Mouse (Mus musculus) kidney, embryonic 14.5 days (tissue): ENCODE results near the gene Dnajc22. TPM values are rescaled to one million over a fixed set of nuclear protein-coding genes. Genes with fewer than 3 reads are reported as not detected.

ENCODE experiments used
- ATAC-seq: fragments of 200-750 bp; cut with Nextera tagmentation; 2 replicates; pipeline ENCODE4 v1.8.0; 2017; ENCODE audit warnings: moderate number of reproducible peaks, mild to moderate bottlenecking, moderate TSS enrichment, moderate library complexity; ENCODE audit not compliant: low FRiP score, low TSS enrichment
- H3K27ac ChIP-seq: fragments of 300-500 bp; sonication (generic); 2 replicates; pipeline ENCODE4 v1.5.1; 2014; ENCODE audit warnings: low read depth, mild to moderate bottlenecking, low read length, moderate library complexity, mixed read lengths
- H3K27me3 ChIP-seq: fragments of 300-500 bp; sonication (generic); 2 replicates; pipeline ENCODE4 v1.6.1; 2014; ENCODE audit warnings: mild to moderate bottlenecking, low read length; ENCODE audit not compliant: control insufficient read depth, insufficient read depth
- H3K36me3 ChIP-seq: fragments of 300-500 bp; sonication (generic); 2 replicates; pipeline ENCODE4 v1.6.1; 2014; ENCODE audit warnings: low read length, mixed read lengths; ENCODE audit not compliant: control insufficient read depth, insufficient read depth
- H3K4me1 ChIP-seq: fragments of 300-500 bp; sonication (generic); 2 replicates; pipeline ENCODE4 v1.6.1; 2014; ENCODE audit warnings: low read length, mixed read lengths; ENCODE audit not compliant: control insufficient read depth, insufficient read depth
- H3K4me2 ChIP-seq: fragments of 300-500 bp; sonication (generic); replicated peaks from 2 replicates; pipeline ENCODE4 v1.6.1; 2014; ENCODE audit warnings: low read depth, mild to moderate bottlenecking, low read length
- H3K4me3 ChIP-seq: fragments of 300-500 bp; sonication (generic); 2 replicates; pipeline ENCODE4 v1.5.1; 2014; ENCODE audit warnings: mild to moderate bottlenecking, low read length
- H3K9ac ChIP-seq: fragments of 300-500 bp; sonication (generic); 2 replicates; pipeline ENCODE4 v1.6.1; 2014; ENCODE audit warnings: low read depth, mild to moderate bottlenecking, low read length, moderate library complexity
- H3K9me3 ChIP-seq: fragments of 300-500 bp; sonication (generic); 2 replicates; pipeline ENCODE4 v1.6.1; 2016; ENCODE audit warnings: low read length; ENCODE audit not compliant: control insufficient read depth
- WGBS: fragments of 180-500 bp; shearing (Covaris S2); extraction: QIAGEN DNeasy Blood & Tissue Kit; methylation state at CpG from one replicate; pipeline ENCODE4 v1.1.7; 2014; 5-methylcytosine and 5-hydroxymethylcytosine counted together
- polyA plus RNA-seq: library from polyadenylated mRNA; unstranded; fragments of >200 nt; fragmentation: Nextera tagmentation; extraction: Ambion mirVana; gene quantifications from 2 replicates; pipeline ENCODE4 v1.2.1, GENCODE M21; 2014

The Dnajc22 gene
- polyA plus RNA-seq, 1 experiment from 2014 or later, result 7.1 TPM

DNA sequence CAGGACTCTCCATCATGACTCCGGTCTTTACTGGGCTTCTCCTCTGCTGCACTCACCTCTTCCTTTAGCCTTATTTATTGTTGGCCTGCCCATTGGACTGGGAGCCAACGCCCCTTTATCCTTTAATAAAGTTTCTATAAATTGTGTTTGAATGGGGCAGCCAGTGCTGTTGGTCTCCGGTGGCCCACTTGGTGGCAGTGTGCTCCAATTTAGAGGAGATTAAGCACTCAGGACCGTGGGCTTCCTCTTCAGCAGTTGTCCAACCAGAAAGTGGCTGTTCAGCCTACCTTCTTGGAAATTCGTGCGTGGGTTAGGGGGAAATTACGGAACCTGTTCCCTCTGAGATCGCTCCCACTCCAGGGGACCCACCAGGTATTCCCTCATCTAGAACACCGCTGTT is 9.7 kb upstream of the Dnajc22 start:
- ATAC-seq, result no peak
- 72% methylated on average over 9 of the region's 9 CpGs for WGBS

DNA sequence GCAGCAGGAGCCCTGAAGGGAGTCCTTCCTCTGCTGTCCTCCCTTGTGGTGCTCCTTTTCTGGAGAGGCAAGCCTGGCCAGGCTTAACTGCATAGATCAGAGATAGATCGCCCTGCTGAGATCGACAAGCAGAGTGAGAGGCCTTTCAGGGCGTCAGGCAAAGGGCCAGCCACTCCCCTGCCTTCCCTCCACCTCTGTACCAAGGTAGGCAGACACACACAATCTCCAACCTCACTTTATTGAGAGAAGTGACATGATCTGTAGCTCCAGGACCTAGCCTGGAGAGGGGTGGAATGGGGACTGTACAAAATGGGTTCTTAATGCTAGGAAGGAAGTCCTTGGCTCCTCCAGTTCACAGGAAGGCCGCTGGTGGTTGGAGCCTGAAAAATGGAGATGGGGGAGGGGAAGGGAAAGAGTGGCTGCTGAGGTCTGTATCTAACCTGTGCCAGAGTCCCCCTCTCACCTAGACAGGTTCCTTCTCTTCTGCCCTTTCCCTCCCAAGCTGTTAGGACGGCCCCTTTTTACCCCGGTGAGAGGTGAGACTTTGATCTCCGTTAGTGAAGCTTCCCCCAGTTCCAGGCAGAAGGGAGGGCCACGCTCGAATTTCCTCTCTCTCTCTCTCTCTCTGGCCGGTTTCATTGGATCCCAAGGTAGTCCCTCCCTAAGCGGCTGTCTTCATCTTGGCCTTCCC is 9.0 kb upstream of the Dnajc22 start:
- peak overlapping the region; percentile 33; the same call in 1 of the 2 replicates for H3K4me2 ChIP-seq
- H3K36me3 ChIP-seq, result peaks cover 32% of the 10 kb centered on the region
- peaks cover 7% of the 10 kb centered on the region for H3K4me1 ChIP-seq
- H3K27me3 ChIP-seq, result peaks cover 53% of the 10 kb centered on the region
- no peak overlapping the region for H3K9ac ChIP-seq
- H3K9me3 ChIP-seq, result no peaks in the 10 kb centered on the region
- no peak overlapping the region for H3K27ac ChIP-seq
- ATAC-seq, result no peak
- 4% methylated on average over 11 of the region's 11 CpGs for WGBS
- H3K4me3 ChIP-seq, result no peak overlapping the region

More for the DNA sequence above, 9.7 kb upstream of the Dnajc22 start:
- H3K4me1 ChIP-seq, result no peaks in the 10 kb centered on the region
- no peak overlapping the region for H3K4me3 ChIP-seq
- no peak overlapping the region for H3K27ac ChIP-seq
- H3K9me3 ChIP-seq, result no peaks in the 10 kb centered on the region
- no peak overlapping the region for H3K9ac ChIP-seq
- no peak overlapping the region for H3K4me2 ChIP-seq
- peaks cover 37% of the 10 kb centered on the region for H3K36me3 ChIP-seq
- H3K27me3 ChIP-seq, result peaks cover 46% of the 10 kb centered on the region

DNA sequence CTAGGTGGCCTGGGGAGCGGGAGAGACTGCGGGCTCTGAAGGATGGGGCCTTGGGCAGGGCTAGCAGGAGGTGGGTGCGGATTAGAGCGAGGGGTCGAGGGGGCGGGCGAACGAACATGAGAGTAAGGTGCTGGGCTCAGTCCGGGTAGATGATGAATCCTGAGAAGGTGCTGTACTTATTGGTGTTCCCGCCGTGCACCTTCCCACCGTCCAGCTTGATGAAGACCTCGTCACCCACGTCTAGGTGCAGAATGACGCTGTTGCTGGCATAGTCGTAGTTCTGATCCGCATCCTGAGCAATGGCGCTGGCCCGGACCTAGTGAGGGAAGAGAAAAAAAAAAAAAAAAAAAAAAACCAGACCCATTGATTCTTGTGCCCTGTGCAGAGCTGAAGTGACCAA is 8.4 kb upstream of the Dnajc22 start:
- H3K4me3 ChIP-seq, result no peak overlapping the region
- H3K27ac ChIP-seq, result no peak overlapping the region
- H3K36me3 ChIP-seq, result peaks cover 32% of the 10 kb centered on the region
- H3K27me3 ChIP-seq, result peaks cover 59% of the 10 kb centered on the region
- no peak for ATAC-seq
- no peak overlapping the region for H3K9ac ChIP-seq
- H3K4me1 ChIP-seq, result peaks cover 10% of the 10 kb centered on the region
- WGBS, result 9% methylated on average over 19 of the region's 19 CpGs
- H3K9me3 ChIP-seq, result no peaks in the 10 kb centered on the region
- H3K4me2 ChIP-seq, result peak overlapping the region; percentile 33; the same call in 1 of the 2 replicates

DNA sequence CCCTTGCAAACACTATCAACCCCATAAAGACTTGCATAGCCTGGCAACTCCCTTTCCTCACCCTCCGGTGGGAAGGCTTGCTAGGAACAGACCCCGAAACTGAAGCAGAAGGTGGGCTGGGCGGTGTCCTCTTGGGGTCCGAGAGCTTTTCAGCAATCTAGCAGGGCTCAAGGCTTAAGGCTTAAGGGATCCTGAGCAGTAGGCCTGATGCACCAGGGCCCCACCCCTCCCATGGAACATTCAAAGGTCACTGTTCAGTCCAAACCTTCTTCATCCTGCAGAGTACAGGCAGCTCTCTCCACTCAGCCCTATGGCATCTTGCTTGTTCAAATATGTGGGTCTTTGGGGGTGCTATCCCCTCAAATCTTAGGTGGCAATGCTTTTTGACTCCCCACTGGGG is 7.0 kb upstream of the Dnajc22 start:
- Histone ChIP-seq H3K4me1 (peaks cover 10% of the 10 kb centered on the region), H3K27me3 (peaks cover 71% of the 10 kb centered on the region), H3K36me3 (peaks cover 22% of the 10 kb centered on the region), H3K9me3 (no peaks in the 10 kb centered on the region), H3K9ac (no peak overlapping the region), H3K4me2 (no peak overlapping the region), H3K4me3 (no peak overlapping the region), H3K27ac (no peak overlapping the region)
- WGBS, result 81% methylated on average over 4 of the region's 4 CpGs
- no peak for ATAC-seq

DNA sequence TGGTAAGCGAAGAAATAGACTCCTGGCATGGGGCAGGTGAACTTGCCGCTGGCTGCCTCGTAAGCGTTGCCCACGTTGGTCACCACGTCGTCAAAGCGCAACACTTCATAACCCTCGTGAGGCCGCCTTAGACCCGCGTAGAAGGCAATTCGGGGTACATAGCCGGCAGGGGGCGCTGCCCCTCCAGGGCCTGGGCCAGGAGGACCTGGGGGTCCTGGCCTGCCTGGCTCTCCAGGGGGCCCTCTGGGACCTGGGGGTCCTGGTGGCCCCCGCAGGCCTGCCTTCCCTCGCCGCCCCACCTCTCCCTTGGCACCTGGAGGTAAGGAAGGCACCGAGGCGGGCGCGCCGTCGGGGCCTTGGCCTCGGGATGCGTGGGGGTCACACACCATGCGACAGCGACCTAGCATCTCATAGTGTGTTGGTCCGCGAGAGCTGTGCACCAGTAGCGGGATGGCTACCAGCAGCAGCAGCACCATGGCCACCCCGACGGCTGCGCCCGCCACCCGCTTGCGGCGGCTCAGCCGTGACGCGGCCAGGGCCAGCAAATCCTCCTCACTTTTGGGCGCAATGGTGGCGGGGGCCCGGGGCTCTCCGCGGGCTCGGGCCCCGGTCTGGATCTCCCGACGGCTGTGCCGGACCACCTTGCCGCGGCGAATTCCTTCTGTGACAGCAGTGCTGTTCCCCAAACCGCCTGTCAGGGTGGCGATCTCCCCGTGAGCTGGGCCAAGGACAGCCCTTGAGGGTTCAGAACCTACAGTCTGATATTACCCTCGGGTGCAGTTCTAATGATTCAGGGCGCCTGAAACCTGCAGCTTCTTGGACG is 5.5 kb upstream of the Dnajc22 start, which contains the start of gene C1ql4:
Gene C1ql4 (minus strand): TSS at position 565 of the 823 bp plus-strand sequence.
- peak within 1 kb of the TSS; percentile 24 for H3K4me3 ChIP-seq
- peaks cover 10% of the 10 kb centered on the region for H3K36me3 ChIP-seq
- no peak within 1 kb of the TSS for H3K27ac ChIP-seq
- H3K27me3 ChIP-seq, result peaks cover 79% of the 10 kb centered on the region
- WGBS, result 6% methylated on average over 60 of the region's 60 CpGs
- H3K4me1 ChIP-seq, result peaks cover 10% of the 10 kb centered on the region
- peak within 1 kb of the TSS; percentile 38 for H3K4me2 ChIP-seq
- no peak for ATAC-seq
- H3K9ac ChIP-seq, result 0 out of 2 replicates have a peak within 1 kb of the TSS, but pooled peaks have one; percentile 7
- H3K9me3 ChIP-seq, result no peaks in the 10 kb centered on the region

DNA sequence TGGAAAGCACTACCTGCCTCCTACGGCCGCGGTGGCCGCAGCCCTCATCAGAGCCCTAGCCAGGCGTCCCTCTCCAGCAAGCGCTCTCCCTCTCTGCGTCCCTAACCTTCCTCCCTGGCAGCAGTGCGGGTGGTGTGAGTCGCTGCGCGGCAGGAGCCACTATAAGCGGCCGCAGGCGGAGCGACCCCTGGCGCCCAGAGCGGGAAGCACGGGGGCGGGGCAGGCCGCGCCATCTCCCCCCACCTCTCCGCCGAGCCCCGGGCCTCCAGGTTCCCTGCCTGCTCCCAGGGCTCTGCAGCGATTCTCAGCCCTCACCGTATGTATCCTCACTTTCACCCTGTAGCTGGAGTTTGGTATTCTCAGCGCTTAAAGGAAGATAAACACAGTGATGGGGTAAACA is 4.7 kb upstream of the Dnajc22 start:
- Histone ChIP-seq H3K4me1 (peaks cover 12% of the 10 kb centered on the region), H3K27me3 (peaks cover 83% of the 10 kb centered on the region), H3K4me2 (peak overlapping the region; percentile 38), H3K9ac (0 out of 2 replicates have a peak overlapping the region, but pooled peaks have one; percentile 7), H3K9me3 (no peaks in the 10 kb centered on the region), H3K36me3 (peaks cover 2% of the 10 kb centered on the region; the same call in 1 of the 2 replicates), H3K27ac (no peak overlapping the region), H3K4me3 (peak overlapping the region; percentile 24)
- ATAC-seq, result peak; percentile 63
- under 1% methylated on average over 27 of the region's 27 CpGs for WGBS

DNA sequence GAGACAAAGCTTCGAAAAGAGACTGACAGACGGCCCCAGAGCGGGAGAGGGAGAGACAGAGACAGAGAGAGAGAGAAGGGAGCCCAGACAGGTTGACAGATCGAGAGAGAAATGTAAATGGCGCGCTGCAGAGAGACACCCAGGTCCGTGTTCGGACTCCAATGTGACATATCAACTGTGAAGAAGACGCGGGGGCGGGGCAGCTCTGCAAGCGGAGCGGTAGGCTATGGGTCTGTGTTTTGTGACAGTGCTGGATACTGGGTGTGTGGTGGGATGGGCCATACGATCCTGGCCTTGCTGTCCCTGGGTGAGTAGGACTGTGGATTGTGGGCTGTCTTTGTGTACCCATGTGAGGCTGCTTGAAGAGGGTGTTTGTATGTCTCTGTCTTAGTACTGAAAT is 3.9 kb upstream of the Dnajc22 start:
- WGBS, result 9% methylated on average over 14 of the region's 14 CpGs
- no peak for ATAC-seq
- Histone ChIP-seq H3K36me3 (no peaks in the 10 kb centered on the region), H3K4me1 (peaks cover 18% of the 10 kb centered on the region), H3K4me2 (peak overlapping the region; percentile 32), H3K27me3 (peaks cover 79% of the 10 kb centered on the region), H3K4me3 (peak overlapping the region; percentile 24; the same call in 1 of the 2 replicates), H3K9me3 (no peaks in the 10 kb centered on the region), H3K9ac (no peak overlapping the region), H3K27ac (no peak overlapping the region)

DNA sequence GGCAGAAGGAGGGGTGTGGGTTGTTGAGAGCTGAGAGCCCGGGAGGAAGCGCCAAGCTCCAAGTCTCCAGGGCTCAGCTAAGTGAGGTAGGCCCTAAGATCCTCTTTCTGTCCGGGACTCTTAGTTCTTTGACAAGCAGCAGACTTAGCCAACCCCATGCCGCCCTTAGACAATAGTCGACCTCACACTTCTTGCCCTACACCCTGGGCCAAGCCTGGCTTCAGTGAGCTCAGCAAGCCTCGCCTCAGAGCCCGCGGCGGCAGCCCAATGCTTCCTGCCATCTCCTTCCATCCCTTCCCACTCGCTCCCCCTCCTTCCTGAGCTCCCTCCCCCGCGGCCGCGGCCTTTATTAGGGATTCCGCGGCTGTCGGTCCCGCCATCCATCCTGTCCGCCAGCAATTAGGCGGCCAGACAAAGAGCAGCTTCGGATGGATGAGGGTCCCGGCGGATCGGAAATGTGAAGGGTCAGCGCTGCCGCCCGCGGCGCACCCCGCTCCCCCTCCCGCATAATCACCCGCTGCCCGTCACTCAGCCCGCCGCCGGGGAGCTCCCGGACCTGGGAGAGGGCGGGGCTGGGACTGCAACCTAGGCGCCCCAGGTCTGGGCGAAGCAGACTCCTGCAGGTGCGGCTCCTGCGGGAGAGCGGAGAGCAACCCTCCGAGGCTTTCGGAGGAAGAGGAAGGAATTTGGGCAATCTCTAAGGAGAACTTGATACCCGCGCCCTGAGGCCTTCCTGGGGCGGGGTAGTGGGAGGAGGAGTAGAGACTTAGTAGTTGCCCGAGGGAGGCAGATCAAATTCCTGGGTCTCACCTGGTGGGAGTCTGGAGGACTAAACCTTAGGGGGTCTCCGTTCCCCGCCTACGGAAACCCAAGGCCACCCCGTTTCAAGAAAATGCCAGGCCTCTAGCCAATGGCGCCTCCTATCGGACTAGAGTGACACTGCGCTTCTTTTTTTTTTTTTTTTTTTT is 605 bp downstream of the Dnajc22 start:
- peak overlapping the region; percentile 39 for H3K4me3 ChIP-seq
- H3K9ac ChIP-seq, result peak overlapping the region; percentile 56
- H3K36me3 ChIP-seq, result no peaks in the 10 kb centered on the region
- under 1% methylated on average over 56 of the region's 56 CpGs for WGBS
- ATAC-seq, result peak; percentile 17; the same call in 1 of the 2 replicates
- peak overlapping the region; percentile 48; the same call in 1 of the 2 replicates for H3K27ac ChIP-seq
- peaks cover 70% of the 10 kb centered on the region for H3K27me3 ChIP-seq
- H3K4me1 ChIP-seq, result peaks cover 52% of the 10 kb centered on the region
- H3K4me2 ChIP-seq, result peak overlapping the region; percentile 84
- H3K9me3 ChIP-seq, result no peaks in the 10 kb centered on the region
